Mouse (Mus musculus): ENCODE results near the gene Lpin2. TPM values are rescaled to one million over a fixed set of nuclear protein-coding genes. Genes with fewer than 3 reads are reported as not detected.
A peak's percentile ranks its signal among the peaks of the same experiment; 100 is the strongest.

Gene Lpin2
- polyA plus RNA-seq, 1 experiment from 2014 or later: 38.4 TPM

DNA sequence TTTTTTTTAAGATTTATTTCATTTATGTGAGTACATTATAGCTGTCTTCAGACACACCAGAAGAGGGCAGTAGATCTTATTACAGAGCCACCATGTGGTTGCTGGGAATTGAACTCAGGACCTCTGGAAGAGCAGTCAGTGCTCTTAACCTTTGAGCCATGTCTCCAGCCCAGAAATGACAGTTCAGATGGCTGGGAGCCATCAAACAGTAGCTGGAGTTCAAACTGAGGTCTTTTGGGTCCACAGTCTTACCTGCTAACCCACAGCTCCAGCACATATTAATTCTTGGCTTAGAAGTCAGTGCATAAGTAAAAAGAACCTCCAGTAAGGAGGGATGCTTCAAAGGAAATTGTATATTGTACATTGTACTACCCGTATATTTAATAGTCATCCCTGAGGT is 26.6 kb downstream of the Lpin2 start:
- Histone ChIP-seq H3K4me2 (replicated peaks) (no peak overlapping the region), H3K4me1 (no peaks in the 10 kb centered on the region), H3K9me3 (no peaks in the 10 kb centered on the region), H3K27ac (replicated peaks) (no peak overlapping the region), H3K27me3 (no peaks in the 10 kb centered on the region), H3K9ac (replicated peaks) (no peak overlapping the region), H3K4me3 (no peak overlapping the region), H3K36me3 (no peaks in the 10 kb centered on the region)
- WGBS: 91% methylated on average over 1 of the region's 1 CpGs
- no peak for ATAC-seq (replicated peaks)

DNA sequence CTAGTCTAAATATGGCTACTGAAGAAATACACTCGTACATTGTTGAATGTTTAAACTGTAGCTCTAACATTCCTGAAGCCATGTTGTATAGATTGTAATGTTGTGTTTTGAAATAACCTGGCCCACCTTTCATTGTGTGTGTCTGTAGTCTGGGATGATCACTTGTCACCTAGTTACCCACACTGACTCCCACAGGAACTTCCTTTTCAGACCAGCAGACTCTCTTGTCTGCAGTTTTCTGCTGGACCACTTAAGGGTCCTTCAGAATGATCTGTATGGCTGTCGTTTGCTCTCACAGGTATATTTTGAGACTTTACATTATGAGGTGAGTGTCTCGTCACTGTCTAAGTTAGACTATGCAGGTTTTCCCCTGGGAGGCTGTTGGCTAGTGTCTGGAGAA is 27.6 kb downstream of the Lpin2 start:
- ATAC-seq (replicated peaks): no peak
- Histone ChIP-seq H3K4me1 (peaks cover 5% of the 10 kb centered on the region; the same call in 1 of the 2 replicates), H3K9me3 (no peaks in the 10 kb centered on the region), H3K4me2 (replicated peaks) (no peak overlapping the region), H3K27me3 (no peaks in the 10 kb centered on the region), H3K9ac (replicated peaks) (no peak overlapping the region), H3K4me3 (no peak overlapping the region), H3K27ac (replicated peaks) (no peak overlapping the region), H3K36me3 (no peaks in the 10 kb centered on the region)
- WGBS: 86% methylated on average over 3 of the region's 3 CpGs

DNA sequence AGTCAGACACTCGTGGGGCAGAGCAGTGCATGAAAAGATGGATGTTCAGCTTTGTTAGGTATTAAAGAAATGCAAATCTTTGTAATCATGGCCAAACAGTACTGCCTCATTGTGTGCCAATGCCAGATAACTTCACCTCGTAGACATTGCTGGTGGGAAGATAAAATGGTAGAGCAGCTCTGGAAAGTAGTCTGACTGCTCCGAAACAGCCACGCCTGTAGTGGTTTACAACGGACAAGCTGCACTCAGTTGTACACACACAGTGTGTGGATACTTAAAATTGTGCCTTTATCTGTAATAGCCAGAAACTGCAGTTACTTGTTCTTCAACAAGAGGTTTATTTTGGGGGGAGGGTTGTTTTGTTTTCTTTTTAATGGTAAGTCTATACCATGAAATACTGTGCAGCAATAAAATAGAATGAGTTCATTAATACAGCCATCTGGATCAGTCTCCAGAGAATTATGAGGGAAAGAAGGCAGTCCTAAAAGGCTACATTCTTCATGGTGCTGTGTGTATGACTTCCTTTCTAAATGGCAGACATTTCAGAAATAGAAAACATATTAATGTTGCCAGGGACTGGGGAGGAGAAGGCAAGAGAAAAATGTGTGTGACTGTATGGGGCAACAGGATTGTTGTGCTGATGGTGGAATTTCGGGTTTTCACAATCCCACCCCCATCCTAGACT is 29.7 kb downstream of the Lpin2 start:
- H3K36me3 ChIP-seq: no peaks in the 10 kb centered on the region
- peaks cover 5% of the 10 kb centered on the region; the same call in 1 of the 2 replicates for H3K4me1 ChIP-seq
- 74% methylated on average over 6 of the region's 6 CpGs for WGBS
- no peak overlapping the region for H3K4me3 ChIP-seq
- H3K9me3 ChIP-seq: no peaks in the 10 kb centered on the region
- no peak overlapping the region for H3K4me2 ChIP-seq (replicated peaks)
- H3K27ac ChIP-seq (replicated peaks): no peak overlapping the region
- H3K27me3 ChIP-seq: no peaks in the 10 kb centered on the region
- no peak for ATAC-seq (replicated peaks)
- H3K9ac ChIP-seq (replicated peaks): no peak overlapping the region

DNA sequence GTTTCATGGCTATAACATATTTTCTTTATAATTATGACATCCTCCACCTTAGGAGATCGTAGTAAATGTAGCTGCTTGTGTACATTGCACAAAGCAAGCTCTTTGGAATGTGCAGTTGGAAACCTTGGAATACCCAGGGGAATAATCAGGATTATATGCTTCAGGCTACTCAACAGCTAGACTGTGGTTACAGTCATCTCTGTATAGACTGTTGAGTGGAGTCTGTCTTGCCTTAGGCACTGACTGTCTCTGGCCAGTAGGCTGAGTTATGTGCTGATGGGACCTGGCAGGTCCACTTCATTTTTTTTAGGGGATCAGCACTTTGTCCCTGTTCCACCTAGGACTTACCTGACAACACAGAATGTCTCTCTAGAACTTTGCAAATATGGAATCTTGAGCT is 31.3 kb downstream of the Lpin2 start:
- Histone ChIP-seq H3K9me3 (no peaks in the 10 kb centered on the region), H3K27ac (replicated peaks) (no peak overlapping the region), H3K4me1 (peaks cover 5% of the 10 kb centered on the region; the same call in 1 of the 2 replicates), H3K27me3 (no peaks in the 10 kb centered on the region), H3K4me2 (replicated peaks) (no peak overlapping the region), H3K9ac (replicated peaks) (no peak overlapping the region), H3K36me3 (peaks cover 7% of the 10 kb centered on the region; the same call in 1 of the 2 replicates), H3K4me3 (no peak overlapping the region)
- ATAC-seq (replicated peaks): no peak
- WGBS: 96% methylated on average over 1 of the region's 1 CpGs

DNA sequence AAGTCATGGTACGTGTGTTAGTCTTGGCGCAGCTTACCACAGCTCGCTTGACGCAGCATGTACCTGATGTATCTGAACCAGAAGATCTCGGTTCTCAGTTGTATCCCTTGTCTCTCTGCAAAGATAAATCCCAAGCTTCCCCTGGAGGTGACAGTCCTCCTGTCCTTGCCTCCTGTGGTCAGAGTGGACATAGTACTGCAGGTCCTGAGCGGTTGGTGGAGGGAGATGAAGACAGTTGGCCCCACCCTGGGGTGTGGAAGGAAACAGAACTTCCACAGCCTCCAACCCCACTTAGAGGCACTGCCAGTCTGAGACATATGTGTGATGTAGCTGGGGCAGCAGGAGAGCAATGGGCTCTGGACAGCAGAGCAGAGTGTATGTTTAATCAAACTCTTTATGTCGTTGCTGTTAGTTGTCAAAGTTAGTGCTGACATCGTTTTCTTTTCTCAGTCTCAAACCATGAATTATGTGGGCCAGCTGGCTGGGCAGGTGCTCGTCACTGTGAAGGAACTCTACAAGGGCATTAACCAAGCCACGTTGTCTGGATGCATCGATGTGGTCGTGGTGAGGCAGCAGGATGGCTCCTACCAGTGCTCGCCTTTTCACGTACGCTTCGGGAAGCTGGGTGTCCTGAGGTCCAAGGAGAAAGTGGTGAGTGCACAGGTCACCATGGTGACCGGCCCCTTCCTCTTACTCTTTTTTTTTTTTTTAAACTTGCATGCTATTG is 32.3 kb downstream of the Lpin2 start:
- no peak overlapping the region for H3K27ac ChIP-seq (replicated peaks)
- no peak overlapping the region for H3K9ac ChIP-seq (replicated peaks)
- WGBS: 87% methylated on average over 17 of the region's 17 CpGs
- no peaks in the 10 kb centered on the region for H3K27me3 ChIP-seq
- no peak overlapping the region for H3K4me3 ChIP-seq
- peaks cover 7% of the 10 kb centered on the region; the same call in 1 of the 2 replicates for H3K36me3 ChIP-seq
- no peak overlapping the region for H3K4me2 ChIP-seq (replicated peaks)
- H3K9me3 ChIP-seq: no peaks in the 10 kb centered on the region
- peaks cover 5% of the 10 kb centered on the region; the same call in 1 of the 2 replicates for H3K4me1 ChIP-seq
- no peak for ATAC-seq (replicated peaks)

DNA sequence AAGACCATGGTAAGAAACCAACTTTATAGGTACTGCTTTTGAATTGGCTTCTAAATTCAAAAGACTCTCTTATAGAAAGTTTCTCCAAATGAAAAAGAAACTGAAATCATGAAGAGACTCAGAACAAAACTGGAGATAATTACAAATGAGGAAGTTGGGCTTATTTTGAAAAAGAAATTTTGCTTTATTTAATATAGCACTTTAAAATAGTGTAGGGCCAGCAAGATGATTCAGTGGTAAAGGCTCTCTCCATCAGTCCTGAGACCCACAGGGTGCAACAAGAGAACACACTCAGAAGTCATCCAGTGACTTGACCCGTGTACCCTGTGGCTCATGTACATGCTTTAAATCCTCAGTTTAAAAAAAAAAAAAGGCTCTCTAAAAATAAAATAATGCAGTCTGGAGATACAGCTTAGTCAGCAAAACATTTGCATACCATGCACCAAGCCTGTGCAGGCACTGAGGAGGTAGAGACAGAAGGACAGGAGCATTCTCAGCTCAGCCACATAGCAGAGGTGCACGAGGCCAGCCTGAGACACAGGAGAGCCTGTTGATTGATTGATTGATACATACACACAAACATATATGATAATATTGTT is 33.0 kb downstream of the Lpin2 start:
- H3K4me2 ChIP-seq (replicated peaks): no peak overlapping the region

DNA sequence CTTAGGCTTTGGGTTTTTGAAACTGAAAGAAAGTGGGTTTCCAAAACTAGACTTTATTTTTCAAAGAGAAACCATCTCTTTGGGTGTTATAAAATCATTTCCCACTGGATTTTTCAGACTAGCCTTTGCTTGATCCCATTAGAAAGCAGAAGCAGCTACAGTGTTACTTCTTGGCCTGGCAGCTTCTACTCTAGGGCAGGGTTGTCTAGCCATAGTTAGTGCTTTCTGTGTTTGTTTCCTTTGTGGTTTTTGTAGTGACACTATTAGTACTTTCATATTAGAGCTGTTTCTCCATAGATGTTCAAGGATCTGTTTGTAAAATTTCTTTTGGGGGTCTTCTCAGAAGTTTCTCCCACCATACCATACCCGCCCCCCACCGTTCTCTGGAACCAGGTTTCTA is 33.9 kb downstream of the Lpin2 start:
- ATAC-seq (replicated peaks): no peak
- Histone ChIP-seq H3K9me3 (no peaks in the 10 kb centered on the region), H3K36me3 (peaks cover 7% of the 10 kb centered on the region; the same call in 1 of the 2 replicates), H3K4me2 (replicated peaks) (no peak overlapping the region), H3K4me1 (peaks cover 5% of the 10 kb centered on the region; the same call in 1 of the 2 replicates), H3K27ac (replicated peaks) (no peak overlapping the region), H3K9ac (replicated peaks) (no peak overlapping the region), H3K4me3 (no peak overlapping the region), H3K27me3 (no peaks in the 10 kb centered on the region)
- WGBS: 96% methylated on average over 2 of the region's 2 CpGs

More for the DNA sequence above, 33.0 kb downstream of the Lpin2 start:
- ATAC-seq (replicated peaks): no peak
- no peak overlapping the region for H3K27ac ChIP-seq (replicated peaks)
- H3K4me3 ChIP-seq: no peak overlapping the region
- H3K27me3 ChIP-seq: no peaks in the 10 kb centered on the region
- H3K4me1 ChIP-seq: peaks cover 5% of the 10 kb centered on the region; the same call in 1 of the 2 replicates
- no peak overlapping the region for H3K9ac ChIP-seq (replicated peaks)
- no peaks in the 10 kb centered on the region for H3K9me3 ChIP-seq
- WGBS: 75% methylated on average over 2 of the region's 2 CpGs
- H3K36me3 ChIP-seq: peaks cover 7% of the 10 kb centered on the region; the same call in 1 of the 2 replicates

DNA sequence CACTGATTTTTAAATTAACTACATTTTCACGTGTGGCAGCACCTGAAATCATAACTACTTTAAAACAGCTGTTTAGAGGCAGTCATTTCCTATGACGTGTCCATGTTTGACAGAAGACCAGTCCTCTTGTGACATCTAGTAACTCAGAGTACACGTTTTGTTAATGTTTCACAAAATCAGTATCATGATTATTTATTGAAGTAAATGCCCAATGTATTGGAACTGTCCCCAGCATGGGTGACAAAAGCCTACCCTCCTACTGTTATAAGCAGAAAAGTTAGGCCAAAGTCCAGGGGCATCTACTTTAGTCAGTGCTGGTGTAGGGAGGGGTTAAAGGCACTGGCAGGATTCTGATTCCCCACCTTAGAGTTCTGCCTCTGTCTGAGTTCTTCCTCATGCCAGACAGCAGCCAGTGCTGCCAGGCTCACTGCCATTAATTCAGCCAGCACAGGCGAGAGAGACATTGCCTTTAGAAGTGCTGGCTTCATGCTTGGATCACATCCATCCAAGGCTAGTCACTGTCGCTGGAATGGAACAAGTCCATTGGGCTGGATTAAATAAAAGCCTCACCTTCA is 34.8 kb downstream of the Lpin2 start:
- no peak overlapping the region for H3K4me2 ChIP-seq (replicated peaks)
- H3K9ac ChIP-seq (replicated peaks): no peak overlapping the region
- no peaks in the 10 kb centered on the region for H3K27me3 ChIP-seq
- H3K4me3 ChIP-seq: no peak overlapping the region
- H3K4me1 ChIP-seq: peaks cover 5% of the 10 kb centered on the region; the same call in 1 of the 2 replicates
- peaks cover 7% of the 10 kb centered on the region; the same call in 1 of the 2 replicates for H3K36me3 ChIP-seq
- WGBS: 88% methylated on average over 5 of the region's 5 CpGs
- no peaks in the 10 kb centered on the region for H3K9me3 ChIP-seq
- H3K27ac ChIP-seq (replicated peaks): no peak overlapping the region
- no peak for ATAC-seq (replicated peaks)

DNA sequence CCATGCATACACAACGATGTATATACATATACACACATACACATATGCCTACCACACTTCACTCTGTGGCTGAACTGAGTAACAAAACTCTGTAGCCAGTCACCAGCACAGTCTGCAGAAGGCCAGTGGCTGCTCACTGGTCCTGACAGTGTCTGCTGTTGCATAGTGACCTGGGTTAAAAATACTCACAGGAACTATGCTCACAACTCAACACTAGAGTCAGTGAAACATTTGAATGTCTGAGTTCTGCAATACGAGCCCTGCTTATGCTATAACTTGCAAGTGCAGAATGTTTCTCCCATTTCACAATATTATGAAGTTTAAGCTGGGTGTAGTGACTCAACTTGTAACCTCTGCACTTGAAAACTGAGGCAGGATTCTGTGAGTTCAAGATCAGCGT is 39.0 kb downstream of the Lpin2 start:
- WGBS: 89% methylated on average over 3 of the region's 3 CpGs
- Histone ChIP-seq H3K27me3 (no peaks in the 10 kb centered on the region), H3K27ac (replicated peaks) (no peak overlapping the region), H3K4me2 (replicated peaks) (no peak overlapping the region), H3K4me3 (no peak overlapping the region), H3K9ac (replicated peaks) (no peak overlapping the region), H3K9me3 (no peaks in the 10 kb centered on the region), H3K4me1 (no peaks in the 10 kb centered on the region), H3K36me3 (peaks cover 7% of the 10 kb centered on the region; the same call in 1 of the 2 replicates)
- ATAC-seq (replicated peaks): no peak

DNA sequence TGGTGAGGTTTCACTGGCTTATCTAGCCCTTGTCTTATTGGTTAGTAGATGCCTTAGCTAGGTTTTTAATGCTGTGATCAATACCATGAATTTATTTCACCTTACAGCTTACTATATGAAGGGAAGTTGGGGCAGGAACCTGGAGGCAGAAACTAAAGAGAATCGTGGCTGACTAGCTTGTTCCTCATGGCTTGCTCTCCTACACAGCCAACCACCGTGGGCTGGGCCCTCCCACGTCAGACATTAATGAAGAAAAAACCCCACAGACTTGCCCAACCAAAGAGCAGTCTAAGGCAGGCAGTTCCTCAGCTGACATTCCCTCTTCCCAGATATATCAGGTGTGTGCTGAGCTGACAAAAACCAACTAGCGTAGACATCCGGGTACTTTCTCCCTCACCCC is 41.3 kb downstream of the Lpin2 start:
- no peak overlapping the region for H3K4me2 ChIP-seq (replicated peaks)
- no peaks in the 10 kb centered on the region for H3K9me3 ChIP-seq
- no peaks in the 10 kb centered on the region for H3K4me1 ChIP-seq
- no peak for ATAC-seq (replicated peaks)
- H3K27me3 ChIP-seq: no peaks in the 10 kb centered on the region
- WGBS: 82% methylated on average over 5 of the region's 5 CpGs
- no peak overlapping the region for H3K9ac ChIP-seq (replicated peaks)
- H3K4me3 ChIP-seq: no peak overlapping the region
- no peaks in the 10 kb centered on the region for H3K36me3 ChIP-seq
- H3K27ac ChIP-seq (replicated peaks): no peak overlapping the region

DNA sequence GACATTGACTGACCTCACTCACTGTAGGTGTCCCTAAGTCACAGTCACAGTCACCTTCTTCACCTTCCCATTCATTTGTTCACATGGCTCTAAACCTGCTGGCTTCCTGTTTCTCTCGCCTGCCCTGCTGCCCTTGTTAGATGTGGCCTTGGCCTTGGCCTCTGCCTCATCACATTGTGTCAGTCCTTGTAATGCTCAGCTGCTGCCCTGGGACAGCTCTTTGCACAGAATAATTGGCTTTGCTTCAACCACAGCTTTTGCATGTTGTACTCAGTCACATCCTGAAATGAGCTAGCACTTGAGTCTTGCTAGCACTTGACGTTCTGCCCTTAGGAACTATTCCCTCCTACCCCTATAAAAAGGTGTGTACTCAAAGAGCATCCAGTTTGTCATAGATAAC is 42.2 kb downstream of the Lpin2 start:
- ATAC-seq (replicated peaks): no peak
- no peaks in the 10 kb centered on the region for H3K4me1 ChIP-seq
- H3K9me3 ChIP-seq: no peaks in the 10 kb centered on the region
- H3K4me2 ChIP-seq (replicated peaks): no peak overlapping the region
- no peak overlapping the region for H3K27ac ChIP-seq (replicated peaks)
- no peak overlapping the region for H3K9ac ChIP-seq (replicated peaks)
- no peaks in the 10 kb centered on the region for H3K27me3 ChIP-seq
- no peaks in the 10 kb centered on the region for H3K36me3 ChIP-seq
- no peak overlapping the region for H3K4me3 ChIP-seq
- 79% methylated on average over 2 of the region's 2 CpGs for WGBS

DNA sequence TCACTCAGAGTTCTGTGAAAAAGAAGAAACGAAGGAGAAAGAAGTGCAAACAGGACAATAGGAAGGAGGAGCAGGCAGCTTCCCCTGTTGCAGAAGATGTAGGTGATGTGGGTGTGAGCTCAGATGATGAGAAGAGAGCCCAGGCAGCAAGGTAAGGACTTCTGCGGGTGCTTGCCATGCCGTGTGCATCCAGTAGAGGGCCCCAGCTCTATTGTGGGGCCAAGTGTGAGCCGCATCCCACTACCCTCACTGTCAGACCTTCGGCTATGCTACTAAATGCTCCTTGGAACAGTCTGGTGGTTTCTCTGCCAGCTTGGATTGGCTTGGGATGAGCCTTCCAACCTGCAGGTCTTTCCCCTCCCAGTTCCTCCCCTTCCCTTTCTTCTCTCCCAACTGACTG is 42.7 kb downstream of the Lpin2 start:
- H3K4me2 ChIP-seq (replicated peaks): no peak overlapping the region
- no peaks in the 10 kb centered on the region for H3K9me3 ChIP-seq
- H3K27ac ChIP-seq (replicated peaks): no peak overlapping the region
- no peak overlapping the region for H3K9ac ChIP-seq (replicated peaks)
- no peaks in the 10 kb centered on the region for H3K4me1 ChIP-seq
- ATAC-seq (replicated peaks): 0 out of 2 replicates have a peak, but pooled peaks have one; percentile 43
- H3K4me3 ChIP-seq: no peak overlapping the region
- no peaks in the 10 kb centered on the region for H3K36me3 ChIP-seq
- H3K27me3 ChIP-seq: no peaks in the 10 kb centered on the region
- WGBS: 34% methylated on average over 5 of the region's 5 CpGs

Measured in forebrain, embryonic 15.5 days (tissue).